Mouse (Mus musculus) layer of hippocampus, adult 2 months (tissue): ENCODE measurements around the gene Ager. TPM values are rescaled to one million over a fixed set of nuclear protein-coding genes. Genes with fewer than 3 reads are reported as not detected.
A peak's percentile ranks its signal among the peaks of the same experiment; 100 is the strongest.

Experiments used
- DNase-seq, 2 experiments: peaks; one replicate each; pipeline ENCODE4 v3.0.0; 2022; ENCODE audit warnings: low spot score in 2 of 2
- H3K27ac ChIP-seq: fragments of 200-600 bp; 2 replicates; pipeline ENCODE4 v1.8.1; 2022
- H3K4me3 ChIP-seq: fragments of 200-600 bp; 2 replicates; pipeline ENCODE4 v1.8.1; 2022; ENCODE audit warnings: mild to moderate bottlenecking
- CTCF ChIP-seq: fragments of 200-600 bp; conservative IDR thresholded peaks from 2 replicates; pipeline ENCODE4 v1.8.1; 2022; ENCODE audit warnings: antibody characterized with exemption, mild to moderate bottlenecking, moderate library complexity
- total RNA-seq, 2 experiments: library from RNA; stranded (reverse); gene quantifications; 2 replicates each; pipeline ENCODE4 v1.2.3; 2021

The Ager gene
- total RNA-seq, 2 experiments from 2014 or later, result 0.79 to 0.83 TPM

GRCm38 (mm10) chr17:34635671-34636070 lies 38.0 kb downstream of the Ager start:
- H3K27ac ChIP-seq, result no peak overlapping the region
- TF ChIP-seq CTCF, result no peak
- no peak for DNase-seq
- H3K4me3 ChIP-seq, result no peak overlapping the region

GRCm38 (mm10) chr17:34637459-34637858 lies 39.8 kb downstream of the Ager start:
- no peak for TF ChIP-seq CTCF
- DNase-seq, result no peak
- no peak overlapping the region for H3K4me3 ChIP-seq
- H3K27ac ChIP-seq, result peak overlapping the region; percentile 33; the same call in 1 of the 2 replicates

GRCm38 (mm10) chr17:34639461-34640255 lies 42.0 kb downstream of the Ager start:
- H3K27ac ChIP-seq, result peak overlapping the region; percentile 93
- TF ChIP-seq CTCF, result no peak
- no peak for DNase-seq
- no peak overlapping the region for H3K4me3 ChIP-seq

- no peak for DNase-seq
- peak overlapping the region; percentile 93 for H3K27ac ChIP-seq
- TF ChIP-seq CTCF, result peak; percentile 31
- H3K4me3 ChIP-seq, result no peak overlapping the region
Observed at GRCm38 (mm10) chr17:34640778-34641601, 43.3 kb downstream of the Ager start.

GRCm38 (mm10) chr17:34641945-34642344 lies 44.3 kb downstream of the Ager start:
- no peak for TF ChIP-seq CTCF
- Histone ChIP-seq H3K4me3 (no peak overlapping the region), H3K27ac (peak overlapping the region; percentile 93)
- DNase-seq, result no peak

GRCm38 (mm10) chr17:34643379-34643778 lies 45.7 kb downstream of the Ager start:
- TF ChIP-seq CTCF, result no peak
- no peak overlapping the region for H3K27ac ChIP-seq
- H3K4me3 ChIP-seq, result no peak overlapping the region
- no peak for DNase-seq

GRCm38 (mm10) chr17:34643944-34644343 lies 46.3 kb downstream of the Ager start:
- no peak for TF ChIP-seq CTCF

GRCm38 (mm10) chr17:34644608-34645007 lies 46.9 kb downstream of the Ager start, which contains the start of gene Fkbpl:
Gene Fkbpl, plus strand, starts transcription at chr17:34644764.
- DNase-seq, result peak; percentile 98
- Histone ChIP-seq H3K4me3 (peak within 1 kb of the TSS; percentile 76), H3K27ac (peak within 1 kb of the TSS; percentile 91)
- no peak for TF ChIP-seq CTCF

More at GRCm38 (mm10) chr17:34643944-34644343, 46.3 kb downstream of the Ager start:
- no peak for DNase-seq
- Histone ChIP-seq H3K4me3 (no peak overlapping the region), H3K27ac (peak overlapping the region; percentile 91)

GRCm38 (mm10) chr17:34645256-34645829 lies 47.7 kb downstream of the Ager start:
- no peak for DNase-seq
- TF ChIP-seq CTCF, result no peak
- H3K27ac ChIP-seq, result peak overlapping the region; percentile 91
- peak overlapping the region; percentile 76 for H3K4me3 ChIP-seq

- TF ChIP-seq CTCF, result no peak
- Histone ChIP-seq H3K4me3 (peak overlapping the region; percentile 76), H3K27ac (peak overlapping the region; percentile 9; the same call in 1 of the 2 replicates)
- DNase-seq, result no peak
Observed at GRCm38 (mm10) chr17:34645831-34646511, 48.3 kb downstream of the Ager start.

- Histone ChIP-seq H3K4me3 (peak within 1 kb of the TSS; percentile 99), H3K27ac (peak within 1 kb of the TSS; percentile 99)
- no peak for TF ChIP-seq CTCF
- peak; percentile 92 to 98 for DNase-seq
Observed at GRCm38 (mm10) chr17:34646906-34647787, 49.5 kb downstream of the Ager start, which contains the start of gene Atf6b. Gene Atf6b, plus strand, starts transcription at chr17:34647146.
